Mouse (Mus musculus) layer of hippocampus, adult 9-10 months (tissue): Measurements from ENCODE around the gene Myo15b.

Experiments
- DNase-seq: peaks from one replicate; pipeline ENCODE4 v3.0.0; 2022; ENCODE audit warnings: low spot score

Myo15b gene

DNA sequence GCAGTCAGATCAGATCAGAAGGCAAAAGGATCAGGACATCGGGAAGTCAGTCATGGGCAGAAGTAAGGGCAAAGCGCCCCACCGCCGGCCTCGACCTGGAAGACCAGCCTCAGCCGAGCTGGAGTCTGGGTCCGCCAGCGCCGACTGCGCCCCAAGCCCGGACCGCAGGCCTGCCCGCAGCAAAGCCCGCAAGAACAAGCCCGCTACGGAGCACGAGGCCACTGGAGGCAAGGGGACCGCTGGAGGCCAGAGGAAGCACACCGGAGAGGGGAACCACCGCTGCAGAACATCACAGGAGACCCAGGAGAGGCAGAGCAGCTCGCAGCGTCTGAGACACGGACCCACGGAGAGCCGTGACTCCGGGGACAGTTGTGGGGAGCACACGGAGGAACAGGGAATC, at the start of gene Myo15b:
Gene Myo15b, plus strand, starts transcription at position 53 of the 400 bp plus-strand sequence.
- DNase-seq: no peak

DNA sequence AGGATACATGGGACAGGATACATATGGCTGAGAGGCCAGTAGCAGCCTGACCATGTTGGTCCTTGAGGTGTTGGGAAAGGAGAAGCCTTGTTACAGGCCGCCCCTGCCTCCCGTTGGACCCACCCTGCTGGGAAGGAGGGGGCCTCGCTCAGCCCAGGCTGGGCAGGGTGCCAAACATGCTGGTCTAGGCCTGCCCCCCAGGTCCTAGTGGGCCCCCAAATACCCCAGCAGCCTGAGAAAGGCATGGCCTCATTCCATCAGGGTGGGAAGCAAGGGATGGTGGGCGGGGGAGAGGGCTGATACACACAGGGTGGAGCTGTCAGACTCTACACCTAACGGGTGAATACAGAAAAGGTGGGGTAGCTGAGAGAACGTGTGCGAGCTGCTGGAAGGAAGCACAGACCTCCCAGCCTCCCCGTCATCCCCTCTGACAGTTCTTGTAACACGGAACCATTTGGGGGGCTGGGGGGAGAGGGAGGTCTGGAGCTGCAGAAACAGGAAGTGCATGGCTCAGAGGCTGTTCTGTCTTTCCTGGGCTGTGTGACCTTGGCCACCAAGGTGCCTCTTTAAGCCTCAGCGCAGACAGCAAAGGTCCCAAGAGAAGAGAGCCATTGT, 49.4 kb upstream of the Myo15b start:
- DNase-seq: no peak

DNA sequence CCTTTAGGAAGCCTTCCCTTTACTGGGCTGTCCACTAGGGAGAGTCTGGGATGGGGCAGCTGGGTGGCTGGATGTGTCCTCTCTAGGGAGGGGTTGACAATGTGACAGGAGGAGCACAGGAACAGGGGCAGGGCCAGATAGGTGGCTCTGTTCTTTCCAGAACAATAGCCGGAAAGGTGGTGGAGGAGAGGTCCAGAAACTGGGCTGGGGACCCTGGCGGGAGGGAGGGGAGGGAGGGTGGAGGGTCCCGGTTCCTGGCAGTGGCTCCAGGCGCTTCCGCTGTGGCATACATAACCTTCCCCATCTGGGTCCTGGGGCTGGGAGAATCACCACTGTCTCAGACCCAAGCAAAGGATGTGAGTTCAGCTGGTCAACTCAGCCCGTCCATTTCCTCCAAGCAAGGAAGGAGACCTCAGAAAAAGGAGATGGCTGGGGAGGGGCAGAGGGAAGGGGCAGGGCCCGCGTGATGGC, 48.9 kb upstream of the Myo15b start:
- DNase-seq: no peak

DNA sequence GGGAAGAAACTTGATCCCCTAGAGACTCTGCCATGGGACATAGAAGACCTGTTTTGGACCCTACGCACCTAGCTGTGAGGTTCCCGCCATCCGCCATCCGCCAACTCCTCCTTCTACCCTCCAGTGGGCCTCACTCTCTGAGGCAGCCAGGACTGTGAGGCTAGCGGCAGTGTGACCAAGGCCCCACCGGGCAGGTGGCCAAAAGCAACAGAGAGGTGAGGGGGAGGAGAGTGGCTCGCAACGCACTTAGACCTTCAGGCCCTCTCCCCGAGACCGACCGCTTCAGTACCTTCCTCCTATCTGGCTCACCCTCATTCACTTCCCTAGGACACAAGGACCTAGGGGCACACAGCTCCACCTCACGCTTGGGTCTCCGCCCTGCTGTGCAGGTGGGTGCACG, 47.8 kb upstream of the Myo15b start:
- no peak for DNase-seq

DNA sequence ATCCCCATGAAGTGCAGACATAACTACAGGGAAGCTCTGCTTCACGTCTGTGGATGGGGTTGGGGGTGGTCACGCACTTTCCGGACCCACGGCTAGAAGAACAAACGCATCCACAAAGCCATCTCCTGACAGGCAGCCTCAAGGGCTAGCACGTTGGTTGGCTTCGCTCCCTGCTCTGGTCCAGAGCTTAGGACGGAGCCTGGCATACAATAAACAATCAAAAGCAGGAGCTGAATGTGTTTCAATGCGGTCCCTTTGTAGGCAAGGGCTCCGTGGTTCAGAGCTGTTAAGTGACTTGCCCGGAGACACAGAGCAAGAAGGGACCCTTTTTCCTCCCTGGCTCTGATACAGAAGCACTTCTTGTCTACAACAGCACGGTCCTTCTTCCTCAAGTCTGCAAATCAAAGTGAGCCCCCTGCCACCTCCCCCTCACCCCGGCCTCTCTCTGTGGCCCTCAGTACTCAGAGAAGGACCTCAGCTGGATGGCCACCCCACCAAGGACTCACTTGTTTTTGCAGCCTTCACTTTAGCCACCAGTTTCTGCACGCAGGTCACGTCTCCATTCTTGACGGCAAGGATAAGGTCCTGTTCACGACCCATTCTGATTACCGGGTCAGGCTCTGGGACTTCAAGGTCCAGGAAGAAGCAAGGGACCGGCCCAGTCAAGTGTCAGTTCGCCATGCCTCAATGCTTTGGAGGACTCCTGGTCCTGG, 46.7 kb upstream of the Myo15b start:
- DNase-seq: no peak

DNA sequence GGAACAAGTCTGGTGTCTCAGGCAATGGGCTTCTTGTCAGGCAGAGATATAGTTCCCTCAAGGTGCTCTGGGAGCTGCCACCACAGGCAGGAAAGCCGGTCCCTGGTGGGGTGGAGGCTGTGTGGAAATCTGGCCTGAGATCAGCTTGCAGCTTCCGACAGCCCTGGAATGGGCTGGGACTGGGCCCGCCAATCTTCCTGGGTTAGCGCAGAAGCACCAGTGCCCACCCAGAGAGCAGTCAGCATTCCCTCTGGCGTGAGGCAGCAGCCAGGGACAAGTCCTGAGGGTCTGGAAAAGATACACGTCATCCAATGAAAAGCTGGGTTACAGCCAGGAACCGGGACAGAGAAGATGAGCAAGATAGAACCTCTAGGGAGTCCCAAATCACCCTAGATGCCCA, 46.1 kb upstream of the Myo15b start:
- no peak for DNase-seq

DNA sequence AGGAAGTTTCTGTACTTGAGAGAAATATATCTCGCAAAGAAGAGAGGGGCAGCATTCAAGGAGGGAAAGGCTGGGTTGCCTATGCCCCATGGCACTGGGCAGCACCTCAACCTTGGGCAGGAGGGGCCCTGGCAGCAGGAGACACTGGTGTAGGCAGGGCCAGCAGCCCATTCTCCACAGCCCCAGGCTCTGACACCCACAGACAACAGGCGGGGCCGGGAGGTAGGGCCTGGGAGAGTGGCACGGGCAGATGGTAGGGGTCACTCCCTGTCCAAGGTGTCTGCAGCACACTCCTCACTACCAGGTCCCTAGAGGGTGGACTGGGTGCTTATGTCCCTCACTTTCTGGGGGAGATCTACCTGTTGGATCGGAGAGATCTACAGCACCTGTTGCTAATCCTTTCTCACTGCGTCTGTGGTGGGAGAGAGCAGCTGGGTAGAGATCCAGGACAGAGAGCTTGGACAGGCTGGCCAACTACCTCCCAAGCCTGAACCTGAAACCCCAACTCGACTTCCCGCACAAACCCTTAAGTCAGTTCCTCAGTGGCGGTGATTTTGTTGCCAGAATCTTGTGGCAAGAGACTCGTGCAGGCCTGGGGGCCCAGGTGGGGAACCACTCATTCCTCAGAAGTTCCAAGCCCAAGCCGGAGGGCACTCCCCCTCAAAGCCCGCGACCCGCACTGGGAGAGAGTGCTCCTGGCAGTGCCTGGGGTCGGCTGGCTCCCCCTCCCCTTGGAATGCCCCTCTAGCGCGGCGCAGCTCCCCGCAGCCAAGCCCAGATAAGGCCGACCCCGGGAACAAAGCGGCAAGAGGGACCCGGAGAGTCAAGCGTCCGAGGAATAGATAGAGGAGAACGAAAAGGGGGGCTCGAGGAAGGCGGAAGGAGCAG, 45.4 kb upstream of the Myo15b start:
- DNase-seq: no peak

DNA sequence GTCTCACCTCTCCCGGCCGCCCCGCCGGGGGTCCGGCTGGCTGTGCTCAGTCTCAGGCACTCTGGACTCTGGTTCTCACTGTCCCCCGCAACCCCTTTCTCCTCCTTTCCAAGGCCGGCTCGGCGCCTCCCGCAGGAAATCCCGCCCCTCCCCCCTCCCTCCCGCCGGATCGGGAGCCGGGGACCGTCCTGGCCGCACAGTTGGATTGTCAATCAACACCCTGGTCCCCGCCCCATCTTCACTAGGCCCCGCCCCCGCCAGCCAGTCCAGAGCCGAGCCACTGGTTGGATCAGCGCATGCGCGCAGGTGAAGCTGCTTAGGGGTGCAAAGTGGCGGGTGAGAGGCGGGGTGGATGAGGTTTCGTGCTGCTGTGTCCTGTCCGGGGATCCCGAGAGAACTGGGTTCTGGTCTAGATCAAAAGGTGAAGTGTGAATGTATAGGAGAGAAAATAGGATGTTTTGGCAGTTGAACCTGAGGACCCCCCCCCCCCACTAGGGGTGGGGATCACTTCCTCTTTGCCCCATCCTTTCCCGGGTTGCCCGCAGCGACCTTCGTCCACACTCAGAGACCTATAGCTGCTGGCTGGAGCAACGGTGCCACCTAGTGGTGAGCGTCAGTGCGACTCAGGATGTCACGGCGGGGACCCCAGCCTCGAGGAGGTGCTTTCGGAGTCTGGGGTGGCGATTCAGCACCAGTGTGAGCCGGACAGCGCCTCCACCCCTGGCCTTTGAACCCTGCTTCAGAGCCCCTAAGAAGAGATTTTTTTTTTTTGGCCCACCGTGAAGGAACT, 44.5 kb upstream of the Myo15b start, which contains the start of gene Caskin2:
Gene Caskin2, minus strand, starts transcription at position 133 of the 790 bp plus-strand sequence.
- DNase-seq: peak; percentile 73

DNA sequence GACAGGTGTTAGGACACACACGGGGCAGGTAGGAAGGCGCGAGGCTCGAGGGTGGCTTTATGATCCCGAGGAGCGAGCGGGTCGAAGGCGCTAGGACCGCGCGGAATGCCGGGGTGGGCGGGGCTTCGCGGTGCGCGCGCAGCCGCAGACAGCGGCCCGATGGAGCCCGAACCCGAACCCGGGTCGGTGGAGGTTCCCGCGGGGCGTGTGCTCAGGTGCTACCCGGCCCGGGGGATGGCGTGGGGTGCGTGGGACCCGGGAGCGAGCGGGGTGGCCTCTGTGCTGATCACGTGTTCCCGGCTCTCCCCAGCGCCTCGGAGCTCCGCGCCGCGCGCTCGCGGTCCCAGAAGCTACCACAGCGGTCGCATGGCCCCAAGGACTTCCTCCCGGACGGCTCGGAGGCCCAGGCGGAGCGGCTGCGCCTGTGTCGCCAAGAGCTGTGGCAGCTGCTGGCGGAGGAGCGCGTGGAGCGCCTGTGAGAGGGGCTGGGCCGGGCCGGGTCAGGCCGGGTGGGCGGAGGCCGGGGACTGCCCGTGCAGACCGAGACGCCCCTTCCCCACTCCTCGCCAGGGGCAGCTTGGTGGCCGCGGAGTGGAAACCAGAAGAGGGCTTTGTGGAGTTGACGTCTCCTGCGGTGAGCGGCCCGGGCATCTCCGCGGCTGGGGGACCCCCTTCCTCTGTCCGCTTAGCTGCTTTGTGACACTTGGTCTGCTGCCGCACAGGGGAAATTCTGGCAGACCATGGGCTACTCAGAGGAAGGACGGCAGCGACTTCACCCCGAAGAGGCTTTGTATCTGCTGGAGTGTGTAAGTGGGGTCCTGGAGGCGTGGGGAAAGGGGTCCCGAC, 43.4 kb upstream of the Myo15b start, which contains the start of gene Tsen54:
Gene Tsen54, plus strand, starts transcription at position 120 of the 846 bp plus-strand sequence.
- DNase-seq: no peak

DNA sequence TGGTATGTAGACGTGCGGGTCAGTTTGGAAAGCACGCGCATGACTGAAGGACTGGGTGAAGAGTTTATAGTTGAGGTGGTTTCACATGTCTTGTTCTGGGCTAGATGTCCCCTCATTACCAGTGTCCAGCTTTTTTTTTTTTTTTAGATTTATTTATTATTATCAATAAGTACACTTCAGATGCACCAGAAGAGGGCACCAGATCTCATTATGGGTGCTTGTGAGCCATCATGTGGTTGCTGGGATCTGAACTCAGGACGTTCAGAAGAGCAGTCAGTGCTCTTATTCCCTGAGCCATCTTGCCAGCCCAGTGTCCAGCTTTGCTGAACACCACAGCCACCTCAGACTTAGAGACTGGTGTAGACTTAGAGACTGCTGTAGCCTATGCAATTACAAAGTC, 40.9 kb upstream of the Myo15b start:
- no peak for DNase-seq

DNA sequence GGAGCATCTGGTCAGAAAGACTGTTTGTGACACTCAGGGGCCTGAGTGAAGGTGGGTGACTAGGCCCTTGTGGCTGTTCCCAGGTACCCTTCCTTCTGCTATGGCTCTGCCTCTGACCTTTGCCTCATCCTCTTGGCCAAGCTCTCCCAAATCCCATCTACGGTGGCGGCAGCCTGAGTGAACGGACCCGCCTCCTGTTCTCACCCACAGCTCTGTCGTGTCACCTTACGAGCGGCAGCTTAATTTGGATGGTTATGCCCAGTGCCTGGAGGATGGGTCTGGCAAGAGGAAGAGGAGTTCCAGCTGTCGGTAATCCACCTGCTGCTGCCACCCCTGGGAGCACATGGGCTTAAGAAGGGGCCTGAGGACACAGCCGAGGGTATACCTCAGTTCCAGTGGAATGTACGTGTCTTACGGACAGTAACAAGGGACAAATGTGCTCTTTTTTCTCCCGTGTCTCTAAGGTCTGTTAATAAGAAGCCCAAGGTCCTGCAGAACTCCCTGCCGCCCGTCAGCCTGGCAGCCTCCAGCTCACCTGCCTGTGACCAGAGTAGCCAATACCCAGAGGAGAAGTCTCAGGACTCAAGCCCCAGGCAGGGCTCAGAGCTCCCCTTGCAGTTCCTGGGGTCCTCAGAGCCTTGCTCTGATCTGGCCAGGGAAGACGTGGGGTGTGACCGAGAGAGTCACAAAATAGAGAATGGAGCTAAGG, 38.1 kb upstream of the Myo15b start:
- no peak for DNase-seq

DNA sequence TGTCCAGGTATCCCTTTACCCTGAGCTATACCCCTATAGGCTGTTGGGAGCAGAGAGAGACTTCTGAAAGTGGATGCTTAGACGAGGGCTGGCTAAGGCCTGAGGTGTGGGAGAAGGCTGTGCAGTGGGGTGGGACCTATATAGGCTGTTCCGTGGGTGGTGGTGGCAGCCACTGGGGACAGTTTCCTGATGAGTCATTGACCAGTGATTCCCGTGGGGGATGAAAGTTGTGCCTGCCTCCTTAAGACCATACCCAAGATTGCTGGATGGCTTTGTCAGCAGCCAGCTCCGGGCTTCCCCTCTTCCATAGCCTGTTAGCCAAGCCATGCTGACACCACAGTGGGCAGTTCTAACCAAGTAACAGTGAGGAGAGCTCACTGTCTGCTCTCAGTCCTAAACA, 37.2 kb upstream of the Myo15b start:
- no peak for DNase-seq

DNA sequence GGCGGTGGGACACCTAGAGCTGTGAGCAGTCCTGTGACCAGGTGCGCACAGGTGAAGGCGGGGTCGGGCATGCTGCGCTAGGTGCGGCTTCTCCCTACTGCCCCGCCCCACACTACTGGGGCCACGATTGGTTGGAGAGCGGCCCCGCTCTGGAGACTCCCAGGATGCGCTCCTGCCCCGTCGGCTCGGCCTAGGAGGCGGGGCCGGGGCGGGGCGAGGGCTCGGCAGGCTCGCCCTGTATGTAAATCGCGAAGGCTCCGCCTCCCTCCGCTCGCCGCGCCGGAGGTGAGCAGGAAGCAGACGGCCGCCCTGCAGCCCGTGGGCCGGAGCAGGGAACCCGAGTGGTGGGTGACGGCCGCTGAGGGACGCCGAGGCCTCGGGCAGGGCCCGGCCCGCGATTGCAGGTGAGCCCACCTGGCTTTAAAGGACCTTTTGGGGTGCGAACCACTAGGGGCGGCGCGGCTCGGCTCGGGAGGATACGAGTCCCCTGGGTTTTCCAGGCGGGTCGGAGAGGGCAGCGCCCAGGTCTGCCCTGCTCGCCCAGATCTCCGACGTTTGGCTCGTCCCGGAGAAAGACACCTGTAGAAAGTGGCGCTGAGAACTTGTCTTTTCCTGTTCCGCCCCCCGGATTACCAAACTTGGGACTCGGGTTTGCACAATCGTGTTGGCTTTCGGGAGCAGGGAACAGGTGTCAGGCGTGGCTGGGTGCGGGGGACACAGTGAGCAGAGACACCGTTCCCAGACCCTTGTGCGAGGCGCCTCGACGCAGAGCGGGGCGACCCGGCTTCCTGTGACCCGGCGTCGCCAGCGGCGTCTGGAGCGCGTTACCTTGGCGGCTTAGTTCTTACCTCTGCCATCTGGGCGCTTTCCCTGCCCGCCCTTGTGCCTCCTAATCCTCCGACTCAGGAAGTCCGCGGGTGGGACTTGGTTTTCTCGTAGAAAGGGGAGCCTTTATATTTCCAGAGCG, 34.1 kb upstream of the Myo15b start, which contains the start of gene Llgl2:
Gene Llgl2, plus strand, starts transcription at position 276 of the 967 bp plus-strand sequence.
- DNase-seq: no peak

DNA sequence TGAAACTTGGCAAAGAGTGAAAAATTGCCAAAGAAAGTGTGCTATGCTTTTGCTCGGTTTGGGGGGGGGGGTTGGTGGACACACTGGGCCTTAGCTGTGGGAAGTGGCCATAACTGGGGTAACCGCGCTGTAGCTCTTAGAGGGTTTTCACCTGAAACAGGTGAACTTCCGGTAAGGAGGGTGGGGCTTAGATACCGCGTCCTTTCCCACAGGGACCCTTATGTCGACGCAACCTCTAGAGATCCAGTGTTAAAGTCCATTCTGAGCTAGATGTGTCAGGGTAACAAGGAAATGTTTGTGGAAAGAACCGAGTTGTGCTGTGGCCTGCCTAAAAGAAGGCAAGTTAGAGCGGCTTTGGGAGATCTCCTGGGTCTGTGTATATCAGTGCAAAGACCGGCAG, 33.4 kb upstream of the Myo15b start:
- DNase-seq: no peak

DNA sequence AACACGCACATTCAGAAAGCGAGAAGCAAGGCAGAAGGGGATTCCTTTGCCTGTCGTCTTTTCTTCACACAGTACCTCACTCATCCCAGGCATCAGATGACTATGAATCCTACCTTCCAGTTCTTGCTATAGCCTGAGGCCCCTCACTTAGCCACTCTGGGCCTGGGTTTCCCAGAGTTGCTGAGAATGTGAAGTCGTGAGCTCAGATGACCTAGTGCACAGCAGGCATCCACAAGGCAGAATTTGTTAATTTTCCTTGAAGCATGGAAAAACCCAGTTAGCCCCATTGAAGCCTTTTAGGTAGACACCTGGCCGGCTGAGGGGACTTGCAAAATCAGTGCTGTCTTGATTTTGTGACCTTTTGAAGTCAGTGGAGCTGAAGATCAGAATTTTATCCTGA, 31.7 kb upstream of the Myo15b start:
- DNase-seq: no peak

DNA sequence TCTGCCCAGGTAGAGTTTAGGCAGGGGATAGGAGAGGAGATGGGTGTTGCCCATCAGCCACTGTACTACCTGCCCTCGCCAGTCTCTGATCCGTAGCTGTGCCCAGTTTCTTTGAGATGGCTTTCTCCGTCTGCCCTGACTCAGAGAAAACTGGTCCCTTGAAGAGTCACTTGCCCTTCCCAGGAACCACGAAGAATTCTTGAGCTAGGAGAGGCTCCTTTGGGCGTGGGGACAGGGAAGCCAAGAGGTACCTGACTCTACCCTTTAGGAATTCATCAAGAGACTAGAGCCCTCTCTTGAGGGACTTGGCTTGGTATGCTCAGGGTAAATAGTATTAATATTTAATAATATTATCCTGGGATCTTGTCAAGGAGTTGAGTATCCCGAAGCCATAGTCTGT, 30.6 kb upstream of the Myo15b start:
- DNase-seq: no peak

DNA sequence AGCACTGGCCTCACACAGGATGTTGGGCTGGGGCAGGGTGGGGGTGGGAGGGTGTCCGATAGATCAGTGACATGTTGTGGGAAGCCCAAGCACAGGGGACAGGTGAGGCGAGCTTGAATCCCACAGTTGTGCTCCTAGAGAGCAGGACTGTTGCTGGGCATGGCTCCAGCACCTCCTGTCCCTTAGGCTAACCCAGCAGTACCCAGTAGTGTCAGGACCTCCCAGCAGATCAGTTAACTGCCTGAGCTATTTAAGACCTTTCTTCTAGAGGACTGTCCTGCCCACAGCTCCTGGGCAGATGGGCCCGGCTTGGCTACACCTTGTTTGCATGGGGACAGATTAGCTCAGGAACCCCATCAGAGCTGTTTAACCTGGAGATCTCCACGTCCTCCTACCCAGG, 29.2 kb upstream of the Myo15b start:
- no peak for DNase-seq

DNA sequence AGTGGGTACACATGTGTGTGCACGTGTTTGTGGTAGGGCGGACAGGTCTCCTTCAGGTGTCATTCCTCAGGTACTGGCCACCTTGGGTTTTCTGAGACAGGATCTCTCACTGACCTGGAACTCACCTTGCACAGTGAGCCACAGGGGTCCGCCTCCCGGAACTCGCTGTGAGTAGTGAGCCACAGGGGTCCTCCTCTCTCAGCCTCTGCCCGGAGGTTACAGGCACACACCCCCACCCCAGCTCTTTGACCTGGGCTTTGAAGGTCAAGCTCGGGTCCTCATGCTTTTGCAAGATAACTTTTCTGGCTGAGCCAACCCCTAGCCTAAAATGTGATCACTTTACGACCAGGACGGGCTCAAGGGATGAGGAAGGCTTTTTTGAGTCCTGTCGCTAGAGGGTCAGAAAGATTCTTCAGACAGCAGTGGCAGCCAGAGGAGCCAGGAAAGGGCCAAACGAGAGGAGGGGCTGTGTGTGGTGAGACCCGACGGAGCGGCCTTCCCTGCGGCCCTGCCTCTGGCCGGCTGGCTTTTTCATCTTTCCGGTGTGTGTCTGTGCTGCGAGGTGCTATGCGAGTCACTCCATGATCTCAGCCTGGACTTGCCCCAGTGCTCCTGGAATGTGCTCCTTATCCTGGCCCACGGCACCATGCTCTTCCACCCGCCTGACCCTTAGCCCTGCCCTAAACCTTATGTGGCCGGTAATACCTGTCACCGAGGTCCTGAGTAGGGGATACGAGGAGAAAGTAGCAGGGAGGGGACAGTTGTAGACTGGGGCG, 27.5 kb upstream of the Myo15b start:
- DNase-seq: no peak
